Mouse (Mus musculus) embryonic facial prominence, embryonic 10.5 days (tissue): ENCODE results near the gene Fam129b. TPM values are rescaled to one million over a fixed set of nuclear protein-coding genes. Genes with fewer than 3 reads are reported as not detected.

ENCODE experiments used
- DNase-seq: peaks from one replicate; pipeline ENCODE4 v3.0.0-alpha.2; 2017; ENCODE audit warnings: low spot score
- H3K27ac ChIP-seq: fragments of 300-500 bp; sonication (generic); replicated peaks from 2 replicates; pipeline ENCODE4 v1.5.1; 2016; ENCODE audit warnings: mild to moderate bottlenecking
- H3K27me3 ChIP-seq: fragments of 300-500 bp; sonication (generic); replicated peaks from 2 replicates; pipeline ENCODE4 v1.6.1; 2016; ENCODE audit warnings: low read depth, mild to moderate bottlenecking; ENCODE audit not compliant: poor library complexity, severe bottlenecking
- H3K36me3 ChIP-seq: fragments of 300-500 bp; sonication (generic); replicated peaks from 2 replicates; pipeline ENCODE4 v1.6.1; 2016; ENCODE audit warnings: mild to moderate bottlenecking, moderate library complexity
- H3K4me1 ChIP-seq: fragments of 300-500 bp; sonication (generic); 2 replicates; pipeline ENCODE4 v1.6.1; 2016
- H3K4me3 ChIP-seq: fragments of 300-500 bp; sonication (generic); 2 replicates; pipeline ENCODE4 v1.5.1; 2016; ENCODE audit warnings: mild to moderate bottlenecking, moderate library complexity
- H3K9me3 ChIP-seq: fragments of 300-500 bp; sonication (generic); 2 replicates; pipeline ENCODE4 v1.6.1; 2016; ENCODE audit warnings: mild to moderate bottlenecking
- WGBS: fragments of 180-500 bp; shearing (Covaris S2); methylation state at CpG from one replicate; pipeline ENCODE4 v1.1.7; 2016; 5-methylcytosine and 5-hydroxymethylcytosine counted together
- polyA plus RNA-seq: library from polyadenylated mRNA; unstranded; fragments of >200 nt; fragmentation: Nextera tagmentation; extraction: Ambion mirVana; gene quantifications from 2 replicates; pipeline ENCODE4 v1.2.1, GENCODE M21; 2016

Gene Fam129b
- polyA plus RNA-seq, 1 experiment from 2014 or later, result 46.4 TPM

DNA sequence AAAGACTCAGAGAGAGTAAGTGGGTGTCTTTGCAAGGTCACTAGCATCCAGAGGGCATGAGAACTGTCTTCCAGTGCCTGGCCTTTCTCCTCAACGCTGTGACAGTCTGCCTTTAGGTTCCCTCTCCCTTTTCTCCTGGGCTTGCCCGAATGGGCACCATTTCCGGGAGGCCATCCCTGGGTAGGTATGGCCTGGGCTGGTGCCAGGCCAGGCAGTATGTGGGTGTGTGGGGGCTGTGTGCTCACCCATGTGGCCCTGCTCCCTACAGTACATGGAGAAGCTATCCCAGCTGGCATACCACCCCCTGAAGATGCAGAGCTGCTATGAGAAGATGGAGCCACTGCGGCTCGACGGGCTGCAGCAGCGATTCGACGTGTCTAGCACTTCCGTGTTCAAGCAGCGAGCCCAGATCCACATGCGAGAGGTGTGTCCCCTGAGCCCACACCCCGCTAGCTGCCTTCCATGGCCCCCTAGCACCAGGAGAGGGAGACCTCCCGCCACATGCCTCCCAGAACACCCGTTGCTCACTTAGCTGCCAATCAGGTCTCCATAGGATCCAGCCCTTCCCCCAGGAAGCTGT, 46.0 kb downstream of the Fam129b start:
- Histone ChIP-seq H3K27ac (no peak overlapping the region), H3K27me3 (no peaks in the 10 kb centered on the region), H3K4me3 (no peak overlapping the region), H3K9me3 (no peaks in the 10 kb centered on the region), H3K4me1 (peaks cover 25% of the 10 kb centered on the region), H3K36me3 (peaks cover 91% of the 10 kb centered on the region)
- no peak for DNase-seq
- WGBS, result 94% methylated on average over 15 of the region's 15 CpGs

DNA sequence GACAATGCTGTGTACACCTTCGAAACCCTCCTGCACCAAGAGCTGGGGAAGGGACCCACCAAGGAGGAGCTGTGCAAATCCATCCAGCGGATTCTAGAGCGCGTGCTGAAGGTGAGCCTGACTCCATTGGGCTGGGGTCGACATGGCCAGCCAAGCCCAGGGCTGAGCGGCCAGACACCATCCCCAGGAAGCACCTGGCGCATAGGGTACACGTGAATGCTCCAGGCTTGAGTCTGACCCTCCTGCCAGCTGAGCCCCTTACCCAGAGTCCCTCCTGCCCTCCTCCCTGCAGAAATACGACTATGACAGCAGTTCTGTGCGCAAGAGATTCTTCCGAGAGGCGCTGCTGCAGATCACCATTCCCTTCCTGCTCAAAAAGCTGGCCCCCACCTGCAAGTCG, 46.6 kb downstream of the Fam129b start:
- Histone ChIP-seq H3K36me3 (peaks cover 85% of the 10 kb centered on the region), H3K27me3 (no peaks in the 10 kb centered on the region), H3K9me3 (no peaks in the 10 kb centered on the region), H3K4me1 (peaks cover 21% of the 10 kb centered on the region), H3K27ac (no peak overlapping the region), H3K4me3 (no peak overlapping the region)
- no peak for DNase-seq
- WGBS, result 93% methylated on average over 13 of the region's 13 CpGs

DNA sequence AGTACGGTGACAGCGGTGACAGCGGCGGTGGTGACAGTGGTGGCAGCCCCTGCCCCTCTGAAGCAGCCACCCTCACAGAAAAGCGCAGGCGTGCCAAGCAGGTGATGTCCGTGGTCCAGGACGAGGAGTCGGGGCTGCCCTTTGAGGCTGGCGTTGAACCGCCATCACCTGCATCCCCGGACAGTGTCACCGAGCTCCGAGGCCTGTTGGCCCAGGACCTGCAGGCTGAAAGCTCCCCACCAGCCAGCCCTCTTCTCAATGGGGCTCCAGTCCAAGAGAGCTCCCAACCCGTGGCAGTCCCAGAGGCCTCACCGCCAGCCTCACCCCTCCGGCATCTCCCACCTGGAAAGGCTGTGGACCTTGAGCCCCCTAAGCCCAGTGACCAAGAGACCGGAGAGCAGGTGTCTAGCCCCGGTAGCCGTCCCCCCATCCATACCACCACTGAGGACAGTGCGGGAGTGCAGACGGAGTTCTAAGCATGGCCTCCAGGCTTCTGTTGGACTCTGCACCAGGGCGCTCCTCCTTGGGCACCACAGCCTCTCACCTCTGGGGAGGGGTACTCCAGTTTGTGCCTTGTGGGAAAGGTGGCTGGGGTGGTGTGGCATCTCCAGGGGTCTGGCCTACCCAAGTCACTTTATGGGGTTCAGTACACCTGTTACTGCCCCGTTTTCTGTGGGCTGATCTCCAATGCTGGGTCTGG, 47.8 kb downstream of the Fam129b start:
- Histone ChIP-seq H3K4me3 (no peak overlapping the region), H3K4me1 (peaks cover 18% of the 10 kb centered on the region), H3K27ac (no peak overlapping the region), H3K36me3 (peaks cover 73% of the 10 kb centered on the region), H3K9me3 (no peaks in the 10 kb centered on the region), H3K27me3 (no peaks in the 10 kb centered on the region)
- DNase-seq, result no peak
- WGBS, result 93% methylated on average over 24 of the region's 24 CpGs

DNA sequence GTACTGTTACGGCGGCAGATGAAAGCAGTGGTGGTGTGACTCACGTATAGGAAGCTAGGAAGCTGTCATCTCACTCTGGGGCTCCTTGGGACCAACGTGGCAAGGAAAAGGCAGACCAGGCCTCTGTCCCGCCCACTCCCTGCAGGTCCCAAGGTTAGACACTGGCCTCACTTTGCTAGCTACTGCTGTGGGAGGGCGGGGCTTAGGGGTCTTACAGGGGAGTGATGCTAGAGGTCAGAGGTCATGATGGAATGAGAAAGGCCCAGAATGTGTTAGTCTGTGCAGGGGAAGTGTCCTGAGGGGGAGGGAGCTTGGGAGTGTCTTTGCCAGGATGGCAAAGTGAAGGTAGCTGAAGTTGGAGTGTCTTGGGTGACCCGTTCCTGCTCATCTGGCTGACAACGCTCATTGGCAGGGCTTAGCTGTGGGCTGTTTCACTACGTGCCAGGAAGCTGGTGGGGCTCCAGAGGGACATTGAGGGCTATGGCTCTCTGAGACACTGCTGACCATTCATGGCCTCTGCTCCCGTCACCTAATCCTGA, 48.5 kb downstream of the Fam129b start:
- H3K4me3 ChIP-seq, result no peak overlapping the region
- H3K9me3 ChIP-seq, result no peaks in the 10 kb centered on the region
- H3K36me3 ChIP-seq, result peaks cover 72% of the 10 kb centered on the region
- no peaks in the 10 kb centered on the region for H3K27me3 ChIP-seq
- WGBS, result 73% methylated on average over 10 of the region's 10 CpGs
- DNase-seq, result no peak
- peaks cover 13% of the 10 kb centered on the region for H3K4me1 ChIP-seq
- no peak overlapping the region for H3K27ac ChIP-seq

DNA sequence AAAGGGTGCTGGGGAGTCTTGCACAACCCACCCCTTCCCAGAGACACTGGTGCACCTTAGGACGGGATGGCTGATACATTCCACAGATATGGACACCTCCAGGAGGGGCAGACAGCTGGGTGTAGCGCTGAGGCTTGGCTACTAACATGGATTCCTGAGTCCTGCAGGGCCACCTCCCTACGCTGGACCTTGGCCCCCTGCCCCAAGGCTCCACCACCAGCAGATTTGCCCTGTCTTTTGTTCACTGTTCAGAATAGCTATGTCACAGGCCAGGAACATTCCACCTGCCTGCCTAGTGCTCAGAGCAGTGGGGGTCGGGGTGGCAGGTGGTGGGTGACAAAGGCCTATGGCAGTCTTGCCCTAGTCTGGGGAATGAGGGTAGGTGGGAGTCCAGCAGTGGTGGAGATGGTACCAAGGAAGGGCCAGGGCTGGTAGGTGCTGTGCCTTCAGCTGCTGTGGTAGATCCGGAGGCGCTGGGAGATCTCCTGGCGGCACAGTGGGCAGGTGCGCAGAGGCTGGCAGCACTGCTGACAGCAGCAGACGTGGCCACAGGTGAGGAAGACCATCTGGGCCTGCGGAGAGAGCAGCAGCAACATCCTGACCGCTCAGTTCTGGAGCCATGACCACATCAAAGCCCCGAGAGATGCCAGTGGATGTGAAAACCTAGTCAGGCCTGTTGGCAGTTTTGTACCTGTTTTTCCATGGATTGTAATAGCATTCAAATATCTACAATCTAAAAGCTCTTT, 50.6 kb downstream of the Fam129b start:
- Histone ChIP-seq H3K4me1 (peaks cover 13% of the 10 kb centered on the region), H3K36me3 (peaks cover 55% of the 10 kb centered on the region), H3K27ac (no peak overlapping the region), H3K27me3 (no peaks in the 10 kb centered on the region), H3K4me3 (no peak overlapping the region), H3K9me3 (no peaks in the 10 kb centered on the region)
- WGBS, result 92% methylated on average over 12 of the region's 12 CpGs
- no peak for DNase-seq

DNA sequence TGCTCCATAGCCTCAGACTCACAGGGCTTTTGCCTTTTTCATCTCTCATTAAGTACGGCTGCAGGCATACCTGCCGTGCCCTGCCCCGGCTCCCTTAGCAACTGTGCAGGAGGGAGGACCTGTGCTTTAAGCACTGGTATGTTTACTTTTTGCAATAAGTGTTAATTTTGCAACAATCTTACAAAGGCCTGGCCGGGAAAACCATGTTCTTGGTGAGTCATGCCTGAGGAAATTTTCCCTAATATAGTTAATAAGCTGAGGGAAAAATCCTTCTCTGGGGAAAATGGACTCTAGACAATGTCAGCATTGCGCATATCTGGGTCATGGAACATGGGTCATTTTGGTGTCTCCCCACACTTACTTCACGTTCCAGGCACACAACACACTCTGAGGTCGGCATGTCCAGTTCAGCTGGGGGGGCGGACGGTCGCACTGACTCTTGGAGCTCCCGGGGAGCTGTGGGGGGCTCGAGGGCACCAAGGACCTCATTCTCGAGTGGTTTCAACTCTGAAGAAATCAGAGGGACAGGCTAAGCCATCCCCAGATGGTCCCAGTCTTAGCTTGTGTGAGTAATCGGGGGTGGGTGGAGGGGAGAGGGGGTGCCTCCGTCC, 51.8 kb downstream of the Fam129b start:
- 82% methylated on average over 15 of the region's 15 CpGs for WGBS
- H3K4me3 ChIP-seq, result no peak overlapping the region
- no peaks in the 10 kb centered on the region for H3K9me3 ChIP-seq
- H3K27ac ChIP-seq, result peak overlapping the region; percentile 44; the same call in 1 of the 2 replicates
- peaks cover 43% of the 10 kb centered on the region for H3K36me3 ChIP-seq
- DNase-seq, result no peak
- H3K4me1 ChIP-seq, result peaks cover 13% of the 10 kb centered on the region
- no peaks in the 10 kb centered on the region for H3K27me3 ChIP-seq

DNA sequence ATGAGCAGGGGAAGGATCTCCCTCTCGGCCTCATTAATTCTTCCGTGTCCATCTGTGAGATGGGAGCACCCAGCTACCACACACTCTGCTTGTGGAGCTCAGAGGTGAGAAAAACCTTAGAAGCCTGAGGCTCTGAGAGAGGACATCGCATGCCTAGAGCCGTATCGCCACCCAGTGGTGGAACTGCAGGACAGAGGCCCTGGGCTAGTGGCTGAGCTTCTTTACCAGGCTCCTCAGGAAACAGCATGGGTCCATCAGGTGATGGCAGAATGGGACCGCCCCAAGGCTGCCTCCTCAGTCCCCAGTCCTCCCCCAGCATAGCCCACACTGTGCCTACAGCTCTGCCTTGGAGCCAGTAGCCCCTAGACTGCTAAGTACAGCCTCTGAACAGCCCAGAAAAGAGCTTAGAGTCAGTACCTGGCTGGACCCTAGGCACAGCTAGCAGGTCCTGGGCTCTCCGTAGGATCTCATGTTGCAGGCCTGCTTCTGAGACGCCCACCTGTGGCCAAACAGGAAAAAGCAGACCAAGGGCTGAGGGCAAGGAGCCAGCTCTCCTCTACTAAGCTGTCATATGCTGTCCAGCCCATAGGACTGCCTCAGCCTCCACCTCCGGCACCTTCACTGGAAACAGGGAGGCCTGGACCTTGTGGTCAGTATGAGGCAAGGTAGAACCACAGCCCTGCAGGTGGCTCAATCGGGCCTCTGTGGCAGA, 52.5 kb downstream of the Fam129b start:
- peak; percentile 72 for DNase-seq

DNA sequence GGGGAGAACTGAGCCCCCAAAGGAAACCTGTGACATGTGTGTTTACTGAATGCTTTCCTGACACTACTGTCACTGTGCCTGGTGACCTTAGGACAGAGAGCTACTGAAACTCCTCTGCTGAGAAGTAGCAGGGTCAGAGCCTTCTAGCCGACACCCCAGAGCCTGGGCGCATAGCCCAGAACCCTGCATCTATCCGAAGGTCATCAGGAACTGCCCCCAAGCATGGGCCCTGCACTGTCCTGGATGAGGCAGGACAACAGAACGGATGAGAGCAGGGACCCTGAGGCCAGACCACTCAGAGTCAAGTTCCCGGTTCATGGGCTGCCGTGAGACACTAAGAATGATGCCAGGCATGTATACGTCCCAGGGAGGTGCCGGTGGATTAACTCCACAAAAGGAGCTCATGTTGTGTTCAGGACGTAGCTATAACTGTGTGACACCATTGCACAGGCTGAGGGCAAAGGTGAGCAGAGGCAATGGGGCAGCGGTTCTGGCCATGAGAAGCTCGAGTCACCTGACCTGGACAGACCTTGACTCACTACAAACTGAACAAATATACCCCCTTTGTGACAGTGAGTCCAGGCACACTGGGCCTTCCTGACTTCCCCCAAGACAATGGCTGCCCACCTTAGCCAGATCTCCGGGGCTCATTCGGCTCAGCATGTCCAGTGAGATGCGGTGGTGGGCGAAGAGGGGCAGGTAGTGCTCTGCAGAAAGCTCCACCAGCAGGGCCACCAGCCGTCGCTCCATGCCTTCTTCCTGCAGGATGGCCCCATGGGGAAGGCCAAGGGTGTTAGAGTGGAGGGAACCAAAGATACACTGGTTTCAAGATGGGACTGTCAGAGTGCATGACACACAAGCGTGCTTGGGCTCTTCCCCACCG, 53.3 kb downstream of the Fam129b start:
- Histone ChIP-seq H3K27me3 (no peaks in the 10 kb centered on the region), H3K27ac (no peak overlapping the region; the same call in 1 of the 2 replicates), H3K4me3 (no peak overlapping the region), H3K9me3 (no peaks in the 10 kb centered on the region), H3K36me3 (peaks cover 35% of the 10 kb centered on the region), H3K4me1 (peaks cover 13% of the 10 kb centered on the region)
- 87% methylated on average over 19 of the region's 19 CpGs for WGBS
- DNase-seq, result no peak

More for the DNA sequence above, 52.5 kb downstream of the Fam129b start:
- H3K4me1 ChIP-seq, result peaks cover 13% of the 10 kb centered on the region
- H3K27me3 ChIP-seq, result no peaks in the 10 kb centered on the region
- H3K27ac ChIP-seq, result no peak overlapping the region; the same call in none of the 2 replicates
- no peak overlapping the region for H3K4me3 ChIP-seq
- no peaks in the 10 kb centered on the region for H3K9me3 ChIP-seq
- WGBS, result 28% methylated on average over 10 of the region's 10 CpGs
- H3K36me3 ChIP-seq, result peaks cover 38% of the 10 kb centered on the region

DNA sequence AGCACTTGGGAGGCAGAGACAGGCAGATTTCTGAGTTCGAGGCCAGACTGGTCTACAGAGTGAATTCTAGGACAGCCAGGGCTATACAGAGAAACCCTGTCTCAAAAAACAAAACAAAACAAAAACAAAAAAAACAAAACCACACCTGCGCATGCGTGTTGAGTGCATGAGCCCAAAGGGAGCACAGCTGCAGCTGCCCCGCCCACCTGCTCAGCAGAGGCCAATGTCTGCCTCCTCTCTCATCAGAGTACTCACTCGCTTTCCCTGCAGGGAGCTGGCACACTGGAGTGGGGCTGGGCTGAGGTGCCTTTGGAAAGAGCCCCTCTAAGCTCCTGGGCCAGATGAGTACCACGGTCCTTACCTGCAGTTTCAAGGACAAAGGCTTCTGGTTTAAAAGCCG, 55.8 kb downstream of the Fam129b start:
- Histone ChIP-seq H3K27me3 (no peaks in the 10 kb centered on the region), H3K36me3 (peaks cover 33% of the 10 kb centered on the region), H3K9me3 (no peaks in the 10 kb centered on the region), H3K4me3 (no peak overlapping the region), H3K4me1 (peaks cover 9% of the 10 kb centered on the region), H3K27ac (peak overlapping the region; percentile 14; the same call in 1 of the 2 replicates)
- no peak for DNase-seq
- 80% methylated on average over 7 of the region's 7 CpGs for WGBS

DNA sequence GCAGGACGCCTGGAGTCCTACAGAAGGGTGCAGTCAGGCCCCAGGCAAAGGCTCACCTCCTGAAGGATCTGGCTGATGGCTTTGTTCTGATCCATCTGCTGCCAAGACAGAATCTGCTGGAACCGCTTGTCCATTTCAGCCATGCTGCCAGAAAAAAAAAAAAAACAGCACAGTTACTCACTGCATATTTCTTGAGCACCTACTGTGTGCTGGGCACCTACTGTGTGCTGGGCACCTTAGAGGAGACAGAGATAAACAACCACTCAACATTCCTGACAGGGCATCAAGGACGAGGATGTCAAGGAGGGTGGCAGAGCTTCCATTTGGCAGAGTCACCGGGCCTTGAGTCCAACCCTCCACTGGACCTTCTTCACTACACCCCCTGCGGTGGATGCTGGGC, 62.8 kb downstream of the Fam129b start:
- no peak overlapping the region for H3K27ac ChIP-seq
- 92% methylated on average over 5 of the region's 5 CpGs for WGBS
- no peaks in the 10 kb centered on the region for H3K4me1 ChIP-seq
- H3K9me3 ChIP-seq, result no peaks in the 10 kb centered on the region
- peaks cover 59% of the 10 kb centered on the region for H3K36me3 ChIP-seq
- H3K4me3 ChIP-seq, result no peak overlapping the region
- no peaks in the 10 kb centered on the region for H3K27me3 ChIP-seq
- DNase-seq, result no peak

DNA sequence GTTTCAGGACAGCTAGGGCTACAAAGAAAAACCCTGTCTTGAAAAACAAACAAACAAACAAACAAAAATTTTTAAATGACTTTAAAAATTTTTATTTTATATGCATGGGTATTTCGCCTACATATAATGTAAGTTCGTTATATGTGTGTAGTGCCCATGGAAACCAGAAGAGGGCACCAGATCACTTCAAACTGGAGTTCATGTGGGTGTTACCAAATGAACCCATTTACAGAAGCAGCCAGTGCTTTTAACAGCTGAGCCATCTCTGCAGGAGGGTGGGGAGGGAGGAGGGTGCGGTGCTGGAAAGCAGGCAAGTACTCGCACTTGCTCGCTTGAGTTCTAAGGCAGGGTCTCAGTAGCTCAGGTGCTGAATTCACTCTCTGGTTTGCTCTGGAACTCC, 63.5 kb downstream of the Fam129b start:
- Histone ChIP-seq H3K27ac (no peak overlapping the region), H3K4me3 (no peak overlapping the region), H3K36me3 (peaks cover 59% of the 10 kb centered on the region), H3K27me3 (no peaks in the 10 kb centered on the region), H3K9me3 (no peaks in the 10 kb centered on the region), H3K4me1 (no peaks in the 10 kb centered on the region)
- WGBS, result 65% methylated on average over 5 of the region's 5 CpGs
- peak; percentile 33 for DNase-seq
